Mouse (Mus musculus) embryonic stem cell, embryonic (primary cell): ENCODE results near the gene Ubash3b.

ENCODE experiments used
- CTCF ChIA-PET, 4 experiments: fragments of 300-600 bp in 2 of 4; fragments of 350-600 bp in 2 of 4; sonication (Branson Sonifier 250); formaldehyde crosslinking; loops; one replicate each; lab custom pipeline; 2022; ENCODE audit warnings: inconsistent platforms in 2 of 4; lab: Charles Lee
- POLR2A ChIA-PET, 4 experiments: fragments of 300-600 bp in 2 of 4; fragments of 350-600 bp in 2 of 4; sonication (Branson Sonifier 250); formaldehyde crosslinking; loops; one replicate each; lab custom pipeline; 2022; ENCODE audit warnings: antibody characterized with exemption in 4 of 4, inconsistent platforms in 1 of 4; lab: Charles Lee

Ubash3b gene

GRCm38 (mm10) chr9:40961401-40961800 is 200.1 kb downstream of the Ubash3b start:
- CTCF ChIA-PET, result interaction anchor here in 1 of 4 experiments (0.8 to 1.3 kb wide), 2 partner anchors 29 to 89 kb away, joined by 3 read pairs; no protein-coding TSS in a partner anchor
- POLR2A ChIA-PET, result no interaction called here
